Mouse (Mus musculus) lung, embryonic 16.5 days (tissue): Measurements from ENCODE around the gene Arhgap24. TPM values are rescaled to one million over a fixed set of nuclear protein-coding genes. Genes with fewer than 3 reads are reported as not detected.

ENCODE experiments used
- ATAC-seq: fragments of 200-750 bp; cut with Nextera tagmentation; 2 replicates; pipeline ENCODE4 v1.8.0; 2017; ENCODE audit warnings: low read depth, mild to moderate bottlenecking, moderate library complexity
- H3K27ac ChIP-seq: fragments of 300-500 bp; sonication (generic); 2 replicates; pipeline ENCODE4 v1.5.1; 2014; ENCODE audit warnings: mild to moderate bottlenecking, control low read depth, low read length
- H3K27me3 ChIP-seq: fragments of 300-500 bp; sonication (generic); 2 replicates; pipeline ENCODE4 v1.6.1; 2014; ENCODE audit warnings: low read depth, low read length, mixed read lengths; ENCODE audit not compliant: control insufficient read depth, insufficient read depth
- H3K36me3 ChIP-seq: fragments of 300-500 bp; sonication (generic); 2 replicates; pipeline ENCODE4 v1.6.1; 2014; ENCODE audit warnings: low read length; ENCODE audit not compliant: control insufficient read depth, insufficient read depth
- H3K4me1 ChIP-seq: fragments of 300-500 bp; sonication (generic); replicated peaks from 2 replicates; pipeline ENCODE4 v1.6.1; 2014; ENCODE audit warnings: low read length, mixed read lengths; ENCODE audit not compliant: control insufficient read depth, insufficient read depth
- H3K4me2 ChIP-seq: fragments of 300-500 bp; sonication (generic); 2 replicates; pipeline ENCODE4 v1.6.1; 2014; ENCODE audit warnings: low read depth, low read length, control low read depth
- H3K4me3 ChIP-seq: fragments of 300-500 bp; sonication (generic); 2 replicates; pipeline ENCODE4 v1.5.1; 2014; ENCODE audit warnings: mild to moderate bottlenecking, low read length, control low read depth
- H3K9ac ChIP-seq: fragments of 300-500 bp; sonication (generic); 2 replicates; pipeline ENCODE4 v1.6.1; 2014; ENCODE audit warnings: low read length, control low read depth
- H3K9me3 ChIP-seq: fragments of 300-500 bp; sonication (generic); 2 replicates; pipeline ENCODE4 v1.6.1; 2016; ENCODE audit warnings: low read length; ENCODE audit not compliant: control insufficient read depth
- WGBS: fragments of 180-500 bp; shearing (Covaris S2); extraction: QIAGEN DNeasy Blood & Tissue Kit; methylation state at CpG from one replicate; pipeline ENCODE4 v1.1.7; 2014; 5-methylcytosine and 5-hydroxymethylcytosine counted together
- polyA plus RNA-seq: library from polyadenylated mRNA; unstranded; fragments of >200 nt; fragmentation: Nextera tagmentation; extraction: Ambion mirVana; gene quantifications from 2 replicates; pipeline ENCODE4 v1.2.1, GENCODE M21; 2015

Arhgap24 gene
- polyA plus RNA-seq, 1 experiment from 2014 or later, result 40.1 TPM

DNA sequence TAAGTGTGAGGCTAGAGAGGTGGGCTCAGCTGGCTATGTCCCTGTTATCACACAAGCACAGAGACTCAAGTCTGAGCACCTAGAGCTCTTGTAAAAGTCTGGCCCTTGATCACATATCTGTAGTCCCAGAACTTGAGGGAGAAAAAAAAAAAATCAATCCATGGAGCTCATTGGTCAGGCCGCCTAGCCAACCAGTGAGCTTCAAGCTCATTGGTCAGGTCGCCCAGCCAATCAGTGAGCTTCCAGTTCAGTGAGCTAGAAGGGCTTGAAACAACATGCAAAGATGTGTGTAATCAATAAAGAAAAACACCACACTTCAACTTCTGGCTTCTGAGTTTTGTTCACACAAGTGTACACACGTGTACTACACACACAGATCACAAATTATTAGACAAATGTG, 242.4 kb downstream of the Arhgap24 start:
- 87% methylated on average over 3 of the region's 3 CpGs for WGBS
- 0 out of 2 replicates have a peak, but pooled peaks cover 2% of the 10 kb centered on the region for H3K4me1 ChIP-seq
- H3K4me3 ChIP-seq, result no peak overlapping the region
- no peak overlapping the region for H3K9ac ChIP-seq
- no peak overlapping the region for H3K4me2 ChIP-seq
- no peaks in the 10 kb centered on the region for H3K27me3 ChIP-seq
- no peak overlapping the region for H3K27ac ChIP-seq
- no peak for ATAC-seq
- H3K36me3 ChIP-seq, result no peaks in the 10 kb centered on the region
- no peaks in the 10 kb centered on the region for H3K9me3 ChIP-seq

DNA sequence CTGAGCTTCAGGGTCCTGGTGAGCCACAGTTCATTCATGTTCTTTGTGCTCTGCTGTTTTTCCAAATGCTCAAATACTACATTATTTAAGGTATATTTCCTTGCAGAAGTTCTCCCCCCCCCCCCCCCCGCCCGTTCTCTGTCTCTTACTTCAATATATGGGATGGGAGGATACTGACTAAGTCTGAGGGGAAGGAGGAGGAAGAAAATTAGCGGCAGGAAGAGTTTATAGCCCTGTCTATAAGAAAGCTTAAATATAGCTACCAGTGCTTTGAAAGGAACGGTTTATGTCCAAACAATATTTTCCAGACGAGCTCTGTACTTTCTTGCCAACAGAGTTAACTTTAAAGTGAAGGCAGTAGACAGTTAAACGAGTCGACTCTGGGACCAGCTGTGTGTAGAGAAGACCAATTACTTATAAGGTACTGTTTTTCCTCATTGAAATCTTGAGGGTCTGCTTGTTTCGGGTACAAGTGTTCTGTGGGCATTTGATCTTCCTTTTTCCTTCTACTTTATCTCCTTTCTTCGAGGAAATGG, 243.7 kb downstream of the Arhgap24 start:
- Histone ChIP-seq H3K27me3 (no peaks in the 10 kb centered on the region), H3K36me3 (no peaks in the 10 kb centered on the region), H3K4me3 (peak overlapping the region; percentile 42), H3K27ac (peak overlapping the region; percentile 83), H3K4me1 (peaks cover 7% of the 10 kb centered on the region; the same call in 1 of the 2 replicates), H3K9ac (peak overlapping the region; percentile 38), H3K9me3 (no peaks in the 10 kb centered on the region), H3K4me2 (peak overlapping the region; percentile 39)
- 11% methylated on average over 9 of the region's 9 CpGs for WGBS
- peak; percentile 55 for ATAC-seq

DNA sequence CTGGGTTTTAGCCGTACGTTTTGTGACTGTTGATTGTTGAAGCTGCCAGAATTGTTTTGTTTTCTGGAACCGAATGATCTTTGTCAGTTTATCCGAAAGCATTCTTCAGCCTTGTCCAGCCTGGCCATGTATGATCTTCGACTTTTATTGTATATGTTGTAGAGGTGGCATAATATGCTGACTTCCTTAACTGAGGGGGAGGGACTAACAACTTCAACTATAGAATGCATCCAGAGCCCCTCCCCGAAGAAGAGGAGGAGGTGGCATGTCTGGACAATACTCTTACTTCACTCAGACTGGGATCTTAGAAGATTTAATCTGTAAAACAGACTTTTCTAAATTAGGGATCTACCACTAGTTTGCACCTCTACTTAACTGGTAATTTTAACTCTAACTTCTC, 244.2 kb downstream of the Arhgap24 start:
- H3K4me3 ChIP-seq, result peak overlapping the region; percentile 42
- peak overlapping the region; percentile 39 for H3K4me2 ChIP-seq
- peak; percentile 64 for ATAC-seq
- H3K27ac ChIP-seq, result peak overlapping the region; percentile 83
- no peaks in the 10 kb centered on the region for H3K36me3 ChIP-seq
- H3K4me1 ChIP-seq, result peaks cover 7% of the 10 kb centered on the region; the same call in 1 of the 2 replicates
- peak overlapping the region; percentile 38 for H3K9ac ChIP-seq
- no peaks in the 10 kb centered on the region for H3K9me3 ChIP-seq
- no peaks in the 10 kb centered on the region for H3K27me3 ChIP-seq
- WGBS, result 36% methylated on average over 6 of the region's 6 CpGs

DNA sequence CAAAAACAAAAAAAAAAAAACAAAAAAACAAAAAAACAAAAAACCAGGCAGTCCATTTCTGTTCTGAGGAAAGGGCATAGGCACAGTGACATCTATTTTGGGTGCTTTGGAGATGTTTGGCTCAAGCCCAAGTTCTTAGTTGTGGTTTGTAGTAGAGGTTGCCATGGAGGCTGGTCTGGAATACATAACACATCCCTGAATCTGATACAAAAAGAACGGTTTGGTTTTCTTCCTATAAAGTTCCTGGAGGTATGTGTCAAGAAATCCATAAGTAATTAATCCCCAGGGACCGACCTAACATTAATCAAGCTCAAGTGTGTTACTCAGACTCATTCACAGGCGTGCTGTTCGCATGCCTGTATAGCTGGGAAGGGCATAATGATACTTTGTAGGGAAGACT, 245.8 kb downstream of the Arhgap24 start:
- Histone ChIP-seq H3K27ac (no peak overlapping the region), H3K36me3 (no peaks in the 10 kb centered on the region), H3K27me3 (no peaks in the 10 kb centered on the region), H3K9ac (no peak overlapping the region), H3K4me3 (no peak overlapping the region), H3K9me3 (no peaks in the 10 kb centered on the region), H3K4me2 (no peak overlapping the region), H3K4me1 (peaks cover 7% of the 10 kb centered on the region; the same call in 1 of the 2 replicates)
- WGBS, result 74% methylated on average over 4 of the region's 4 CpGs
- no peak for ATAC-seq

DNA sequence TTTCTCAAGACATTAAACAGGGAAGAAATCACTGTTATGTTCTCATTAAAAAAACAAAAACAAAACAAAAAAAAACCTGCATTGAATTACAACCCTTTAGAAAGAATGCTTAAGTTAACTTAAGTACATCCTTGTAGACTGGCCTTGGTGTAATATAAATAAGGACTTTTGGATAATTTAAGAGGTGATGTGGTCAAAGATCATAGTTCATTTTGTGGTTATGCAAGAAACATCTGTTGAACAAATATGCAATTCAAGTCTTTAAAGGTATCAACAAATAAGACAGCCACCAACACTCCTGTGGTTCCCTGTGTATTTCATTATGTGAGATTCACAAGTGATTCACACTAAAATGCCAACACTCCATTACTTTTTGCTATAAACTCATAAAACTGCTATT, 247.3 kb downstream of the Arhgap24 start:
- Histone ChIP-seq H3K27ac (peak overlapping the region; percentile 80; the same call in 1 of the 2 replicates), H3K9me3 (no peaks in the 10 kb centered on the region)
- no peak for ATAC-seq

DNA sequence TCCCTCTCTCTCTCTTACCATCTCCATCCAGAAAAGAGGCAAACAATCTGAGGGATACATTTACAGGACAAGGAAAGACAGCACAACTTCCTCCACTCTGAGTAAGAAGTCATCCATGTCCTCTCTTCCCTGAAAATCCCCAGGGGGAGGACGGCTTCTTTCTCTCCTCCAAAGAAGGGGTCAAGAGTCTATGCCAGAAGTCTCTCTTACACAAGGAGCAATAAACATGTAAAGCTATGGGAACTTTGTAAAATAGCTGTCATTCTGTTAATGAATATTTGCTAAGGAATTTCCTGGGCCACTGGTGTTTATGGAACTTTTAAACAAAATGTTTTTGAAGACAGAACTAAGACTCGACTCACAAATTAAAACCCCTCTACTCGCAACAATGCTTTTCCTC, 248.3 kb downstream of the Arhgap24 start:
- no peak overlapping the region for H3K4me3 ChIP-seq
- H3K27ac ChIP-seq, result peak overlapping the region; percentile 60
- 35% methylated on average over 3 of the region's 3 CpGs for WGBS
- H3K9ac ChIP-seq, result no peak overlapping the region
- no peak overlapping the region for H3K4me2 ChIP-seq
- peak; percentile 76 for ATAC-seq
- H3K4me1 ChIP-seq, result peaks cover 7% of the 10 kb centered on the region; the same call in 1 of the 2 replicates
- no peaks in the 10 kb centered on the region for H3K36me3 ChIP-seq
- no peaks in the 10 kb centered on the region for H3K9me3 ChIP-seq
- H3K27me3 ChIP-seq, result no peaks in the 10 kb centered on the region

More for the DNA sequence above, 247.3 kb downstream of the Arhgap24 start:
- Histone ChIP-seq H3K9ac (no peak overlapping the region), H3K4me3 (no peak overlapping the region), H3K4me2 (no peak overlapping the region), H3K4me1 (peaks cover 7% of the 10 kb centered on the region; the same call in 1 of the 2 replicates), H3K36me3 (no peaks in the 10 kb centered on the region), H3K27me3 (no peaks in the 10 kb centered on the region)

DNA sequence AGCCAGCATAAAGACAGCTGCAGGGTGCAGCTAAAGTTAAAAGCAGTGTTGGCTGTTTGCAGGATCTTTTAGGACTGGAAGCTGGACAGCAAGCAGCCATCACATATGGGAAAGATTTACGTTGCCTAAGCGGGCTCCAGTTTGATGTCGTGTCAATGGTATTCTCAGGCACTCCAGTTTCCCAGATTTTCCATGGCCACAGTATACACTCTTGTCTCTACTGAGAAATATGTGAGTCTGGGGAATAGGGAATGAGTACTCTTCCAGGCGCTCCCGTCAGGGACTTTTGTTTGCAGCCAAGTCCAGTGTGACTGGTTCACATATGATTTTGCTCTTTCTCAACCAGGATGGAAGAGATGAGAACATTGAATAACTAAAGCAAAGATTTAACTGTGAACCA, 254.9 kb downstream of the Arhgap24 start:
- Histone ChIP-seq H3K36me3 (no peaks in the 10 kb centered on the region), H3K27ac (peak overlapping the region; percentile 83)
- ATAC-seq, result peak; percentile 93

DNA sequence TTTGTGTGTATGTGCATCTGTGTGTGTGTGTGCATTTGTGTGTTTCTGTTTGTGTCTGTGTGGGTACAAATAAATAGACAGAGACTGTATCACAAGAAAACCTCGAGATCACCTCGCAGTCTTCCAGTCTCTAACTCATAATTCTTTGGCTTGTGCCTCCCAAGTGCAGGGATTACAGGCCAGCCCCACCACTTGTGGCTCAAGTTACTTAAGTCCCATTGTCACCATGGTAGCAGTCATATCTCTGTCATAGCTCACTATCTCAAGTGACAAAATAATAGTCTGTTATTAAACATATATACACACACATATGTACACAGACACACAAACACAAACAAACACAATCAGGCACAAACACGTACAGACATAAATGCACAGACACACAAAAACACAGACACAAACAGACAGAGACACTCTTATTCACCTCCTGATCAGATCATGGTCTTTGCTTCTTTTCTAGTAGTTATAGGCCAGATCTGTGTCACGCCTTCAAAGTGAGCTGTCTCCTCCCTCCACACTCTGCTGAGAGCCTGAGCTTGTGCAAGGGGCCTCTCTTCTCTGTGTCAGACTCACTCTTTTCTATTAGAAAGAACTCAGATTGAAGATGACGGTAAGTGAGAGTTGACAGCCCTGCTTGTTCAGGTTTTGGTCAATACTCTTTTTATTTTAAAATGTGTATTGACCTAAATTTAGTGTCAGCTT, 261.5 kb downstream of the Arhgap24 start:
- peak; percentile 57; the same call in 1 of the 2 replicates for ATAC-seq
- 35% methylated on average over 5 of the region's 5 CpGs for WGBS
- H3K36me3 ChIP-seq, result no peaks in the 10 kb centered on the region
- H3K4me1 ChIP-seq, result peaks cover 18% of the 10 kb centered on the region
- H3K27me3 ChIP-seq, result no peaks in the 10 kb centered on the region
- no peaks in the 10 kb centered on the region for H3K9me3 ChIP-seq
- H3K4me2 ChIP-seq, result no peak overlapping the region
- no peak overlapping the region for H3K4me3 ChIP-seq
- H3K9ac ChIP-seq, result no peak overlapping the region
- H3K27ac ChIP-seq, result 0 out of 2 replicates have a peak overlapping the region, but pooled peaks have one; percentile 36

More for the DNA sequence above, 254.9 kb downstream of the Arhgap24 start:
- Histone ChIP-seq H3K27me3 (no peaks in the 10 kb centered on the region), H3K9me3 (no peaks in the 10 kb centered on the region), H3K4me1 (peaks cover 9% of the 10 kb centered on the region), H3K4me2 (peak overlapping the region; percentile 4; the same call in 1 of the 2 replicates), H3K4me3 (no peak overlapping the region), H3K9ac (no peak overlapping the region)
- whole genome bisulfite sequencing, result 44% methylated on average over 5 of the region's 5 CpGs

DNA sequence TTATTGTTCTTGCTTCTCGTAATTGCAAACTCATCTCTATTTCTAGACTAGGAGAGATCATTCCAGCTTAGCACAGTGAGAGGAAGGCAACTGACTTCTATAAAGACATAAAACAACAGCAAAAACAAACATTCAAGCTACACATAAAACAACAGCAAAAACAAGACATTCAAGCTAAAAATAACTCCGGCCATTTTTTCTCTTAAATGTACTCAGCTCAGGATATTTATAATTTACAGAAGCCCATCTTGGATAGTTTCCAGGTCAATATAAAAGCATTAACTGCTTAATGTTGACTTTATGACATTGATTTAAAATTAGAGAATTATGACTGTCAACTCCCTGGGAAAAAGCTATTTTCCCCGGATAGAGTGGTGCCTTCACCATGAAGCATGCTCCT, 262.2 kb downstream of the Arhgap24 start:
- 39% methylated on average over 3 of the region's 3 CpGs for WGBS
- H3K4me1 ChIP-seq, result peaks cover 18% of the 10 kb centered on the region
- no peak overlapping the region for H3K27ac ChIP-seq
- H3K4me3 ChIP-seq, result no peak overlapping the region
- no peaks in the 10 kb centered on the region for H3K36me3 ChIP-seq
- no peak for ATAC-seq
- H3K9ac ChIP-seq, result no peak overlapping the region
- H3K27me3 ChIP-seq, result no peaks in the 10 kb centered on the region
- H3K9me3 ChIP-seq, result no peaks in the 10 kb centered on the region
- no peak overlapping the region for H3K4me2 ChIP-seq
